Mouse (Mus musculus): ENCODE data around the gene Mtrex. TPM values are rescaled to one million over a fixed set of nuclear protein-coding genes. Genes with fewer than 3 reads are reported as not detected.

The Mtrex gene
- polyA plus RNA-seq, 1 experiment from 2014 or later: 42.2 TPM

DNA sequence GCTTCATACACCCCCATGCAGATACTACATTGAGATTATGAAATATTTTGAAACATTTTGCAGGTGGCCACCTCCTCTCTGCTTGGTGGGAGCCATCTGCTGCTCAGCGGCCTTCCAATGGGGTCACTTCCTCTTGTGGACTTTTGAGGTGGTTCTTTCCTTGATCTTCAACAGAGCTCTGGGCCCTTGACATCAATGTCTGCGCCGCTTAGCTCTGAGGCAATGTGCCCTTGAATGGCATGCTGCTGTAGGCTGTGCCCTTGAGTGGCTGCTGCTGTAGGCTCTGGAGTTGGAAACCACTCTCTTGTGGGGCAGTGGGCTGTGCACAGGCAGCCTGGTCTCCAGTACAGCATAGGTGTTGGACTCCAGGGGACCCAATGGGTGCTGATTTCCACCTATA, 81.3 kb downstream of the Mtrex start:
- H3K4me3 ChIP-seq: no peak overlapping the region
- WGBS: 92% methylated on average over 3 of the region's 3 CpGs
- no peak for ATAC-seq (ENCODE audit: extremely low read depth, insufficient number of reproducible peaks, low FRiP score, low TSS enrichment)

GRCm38 (mm10) chr13:112840241-112841087, 86.7 kb downstream of the Mtrex start:
- 81% methylated on average over 16 of the region's 16 CpGs for WGBS
- H3K27me3 ChIP-seq (replicated peaks): no peaks in the 10 kb centered on the region
- no peak for ATAC-seq (ENCODE audit: extremely low read depth, insufficient number of reproducible peaks, low FRiP score, low TSS enrichment)
- no peak overlapping the region for H3K4me2 ChIP-seq
- peaks cover 30% of the 10 kb centered on the region for H3K36me3 ChIP-seq
- H3K9me3 ChIP-seq: peaks cover 14% of the 10 kb centered on the region; the same call in 1 of the 2 replicates
- H3K9ac ChIP-seq: no peak overlapping the region
- H3K4me3 ChIP-seq: no peak overlapping the region
- H3K27ac ChIP-seq (replicated peaks): no peak overlapping the region
- H3K4me1 ChIP-seq: no peaks in the 10 kb centered on the region

More for the DNA sequence above, 81.3 kb downstream of the Mtrex start:
- H3K4me1 ChIP-seq: no peaks in the 10 kb centered on the region
- H3K9ac ChIP-seq: no peak overlapping the region
- H3K9me3 ChIP-seq: peaks cover 15% of the 10 kb centered on the region; the same call in 1 of the 2 replicates
- no peak overlapping the region for H3K4me2 ChIP-seq
- peaks cover 45% of the 10 kb centered on the region for H3K36me3 ChIP-seq
- no peaks in the 10 kb centered on the region for H3K27me3 ChIP-seq (replicated peaks)
- no peak overlapping the region for H3K27ac ChIP-seq (replicated peaks)

- Histone ChIP-seq H3K9me3 (0 out of 2 replicates have a peak, but pooled peaks cover 5% of the 10 kb centered on the region), H3K4me1 (peaks cover 9% of the 10 kb centered on the region; the same call in 1 of the 2 replicates), H3K27ac (replicated peaks) (no peak overlapping the region), H3K4me2 (no peak overlapping the region), H3K9ac (no peak overlapping the region), H3K27me3 (replicated peaks) (no peaks in the 10 kb centered on the region), H3K36me3 (peaks cover 17% of the 10 kb centered on the region), H3K4me3 (no peak overlapping the region)
- ATAC-seq (ENCODE audit: extremely low read depth, insufficient number of reproducible peaks, low FRiP score, low TSS enrichment): no peak
- WGBS: 82% methylated on average over 6 of the region's 6 CpGs
Observed at GRCm38 (mm10) chr13:112838562-112839232, 88.5 kb downstream of the Mtrex start.

- no peak overlapping the region for H3K4me3 ChIP-seq
- 76% methylated on average over 9 of the region's 9 CpGs for WGBS
- ATAC-seq (ENCODE audit: extremely low read depth, insufficient number of reproducible peaks, low FRiP score, low TSS enrichment): no peak
Observed at GRCm38 (mm10) chr13:112837621-112838155, 89.5 kb downstream of the Mtrex start.

DNA sequence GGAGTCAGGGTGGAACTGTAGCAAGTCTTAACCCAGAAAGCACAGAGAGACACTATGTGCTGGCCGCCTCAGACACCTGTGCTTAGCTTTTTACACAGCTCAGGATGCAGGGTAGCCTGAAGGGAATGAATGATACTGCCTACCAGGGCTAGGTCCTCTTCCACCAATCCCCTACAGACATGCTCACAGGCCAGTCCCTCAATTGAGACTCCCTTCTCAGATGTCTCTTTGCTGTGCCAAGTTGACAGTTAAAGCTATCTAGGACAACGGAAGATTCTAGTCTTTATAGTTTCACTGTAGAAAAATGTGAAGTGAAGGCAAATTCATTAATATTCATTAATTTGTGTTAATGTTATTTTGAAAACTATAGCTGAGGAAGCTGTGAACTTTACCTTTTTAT, 90.2 kb downstream of the Mtrex start:
- H3K9ac ChIP-seq: no peak overlapping the region
- no peak overlapping the region for H3K27ac ChIP-seq (replicated peaks)
- H3K36me3 ChIP-seq: no peaks in the 10 kb centered on the region; the same call in 1 of the 2 replicates
- no peaks in the 10 kb centered on the region for H3K27me3 ChIP-seq (replicated peaks)
- no peak overlapping the region for H3K4me3 ChIP-seq
- ATAC-seq (ENCODE audit: extremely low read depth, insufficient number of reproducible peaks, low FRiP score, low TSS enrichment): no peak
- no peak overlapping the region for H3K4me2 ChIP-seq
- 89% methylated on average over 2 of the region's 2 CpGs for WGBS
- no peaks in the 10 kb centered on the region for H3K9me3 ChIP-seq
- H3K4me1 ChIP-seq: peaks cover 16% of the 10 kb centered on the region; the same call in 1 of the 2 replicates

More at GRCm38 (mm10) chr13:112837621-112838155, 89.5 kb downstream of the Mtrex start:
- H3K36me3 ChIP-seq: peaks cover 6% of the 10 kb centered on the region
- no peaks in the 10 kb centered on the region for H3K9me3 ChIP-seq
- H3K27me3 ChIP-seq (replicated peaks): no peaks in the 10 kb centered on the region
- no peak overlapping the region for H3K9ac ChIP-seq
- H3K27ac ChIP-seq (replicated peaks): no peak overlapping the region
- H3K4me2 ChIP-seq: no peak overlapping the region
- peaks cover 16% of the 10 kb centered on the region; the same call in 1 of the 2 replicates for H3K4me1 ChIP-seq

GRCm38 (mm10) chr13:112835113-112835512, 92.1 kb downstream of the Mtrex start:
- Histone ChIP-seq H3K9ac (peak overlapping the region; percentile 65; the same call in 1 of the 2 replicates), H3K27me3 (replicated peaks) (no peaks in the 10 kb centered on the region), H3K4me2 (peak overlapping the region; percentile 59), H3K9me3 (no peaks in the 10 kb centered on the region), H3K36me3 (no peaks in the 10 kb centered on the region), H3K4me1 (peaks cover 16% of the 10 kb centered on the region; the same call in 1 of the 2 replicates), H3K4me3 (peak overlapping the region; percentile 30), H3K27ac (replicated peaks) (peak overlapping the region; percentile 61)
- 31% methylated on average over 12 of the region's 12 CpGs for WGBS
- no peak for ATAC-seq (ENCODE audit: extremely low read depth, insufficient number of reproducible peaks, low FRiP score, low TSS enrichment)

DNA sequence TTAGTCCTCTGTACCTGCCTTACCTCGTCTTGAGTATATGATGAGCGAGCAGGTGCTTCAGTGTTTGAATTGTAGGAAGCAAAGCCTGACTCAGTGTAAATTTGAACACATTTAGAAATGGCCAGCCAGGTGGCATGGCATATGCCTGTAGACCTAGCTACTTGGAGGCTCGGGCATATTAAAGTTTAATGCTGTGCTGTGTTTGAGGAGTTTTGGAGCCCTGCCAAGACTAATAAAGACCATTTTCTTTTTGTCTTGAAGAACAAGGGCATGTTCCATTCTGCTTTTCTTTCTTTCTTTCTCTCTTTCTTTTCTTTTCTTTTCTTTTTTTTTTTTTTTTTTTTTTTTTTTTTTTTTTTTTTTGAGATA, 93.3 kb downstream of the Mtrex start:
- Histone ChIP-seq H3K4me2 (no peak overlapping the region), H3K9me3 (no peaks in the 10 kb centered on the region), H3K27me3 (replicated peaks) (no peaks in the 10 kb centered on the region), H3K9ac (no peak overlapping the region), H3K27ac (replicated peaks) (no peak overlapping the region), H3K36me3 (no peaks in the 10 kb centered on the region), H3K4me3 (no peak overlapping the region), H3K4me1 (peaks cover 16% of the 10 kb centered on the region; the same call in 1 of the 2 replicates)
- 63% methylated on average over 3 of the region's 3 CpGs for WGBS
- no peak for ATAC-seq (ENCODE audit: extremely low read depth, insufficient number of reproducible peaks, low FRiP score, low TSS enrichment)

DNA sequence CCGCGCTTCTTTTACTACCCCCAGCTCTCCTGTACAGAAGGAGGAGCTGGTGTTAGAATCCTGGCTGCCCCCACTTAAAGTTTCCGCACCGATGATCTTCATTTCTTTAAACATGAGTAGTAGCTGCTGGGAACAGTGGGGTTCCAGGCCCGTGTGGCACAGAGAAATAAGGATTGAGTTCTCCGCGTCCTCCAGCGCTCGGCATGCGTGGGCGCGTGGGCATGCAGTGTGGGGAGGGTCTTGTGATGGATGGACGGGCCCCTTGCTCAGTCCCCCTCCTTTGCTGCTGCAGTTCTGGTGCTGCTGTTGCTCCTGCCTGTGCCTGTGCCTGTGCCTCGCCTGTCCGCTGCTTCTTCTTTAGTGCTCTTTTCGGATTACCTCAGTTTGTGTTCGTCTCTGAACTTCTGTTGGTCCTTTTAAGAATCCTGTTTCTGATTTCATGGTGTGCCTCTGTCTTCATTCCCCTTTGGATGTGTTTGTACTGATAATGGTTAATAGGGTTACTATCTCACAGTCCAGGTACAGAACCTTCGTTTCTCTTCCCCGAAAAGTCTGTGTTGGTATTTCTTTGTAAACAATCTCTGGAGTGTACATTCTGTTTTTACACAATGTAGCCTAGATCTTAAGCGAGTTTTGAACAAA, 93.8 kb downstream of the Mtrex start:
- ATAC-seq (ENCODE audit: extremely low read depth, insufficient number of reproducible peaks, low FRiP score, low TSS enrichment): no peak
- H3K9me3 ChIP-seq: no peaks in the 10 kb centered on the region
- peaks cover 16% of the 10 kb centered on the region; the same call in 1 of the 2 replicates for H3K4me1 ChIP-seq
- no peak overlapping the region for H3K4me2 ChIP-seq
- 77% methylated on average over 20 of the region's 20 CpGs for WGBS
- no peak overlapping the region for H3K9ac ChIP-seq
- H3K36me3 ChIP-seq: no peaks in the 10 kb centered on the region
- no peaks in the 10 kb centered on the region for H3K27me3 ChIP-seq (replicated peaks)
- H3K4me3 ChIP-seq: no peak overlapping the region
- H3K27ac ChIP-seq (replicated peaks): no peak overlapping the region

DNA sequence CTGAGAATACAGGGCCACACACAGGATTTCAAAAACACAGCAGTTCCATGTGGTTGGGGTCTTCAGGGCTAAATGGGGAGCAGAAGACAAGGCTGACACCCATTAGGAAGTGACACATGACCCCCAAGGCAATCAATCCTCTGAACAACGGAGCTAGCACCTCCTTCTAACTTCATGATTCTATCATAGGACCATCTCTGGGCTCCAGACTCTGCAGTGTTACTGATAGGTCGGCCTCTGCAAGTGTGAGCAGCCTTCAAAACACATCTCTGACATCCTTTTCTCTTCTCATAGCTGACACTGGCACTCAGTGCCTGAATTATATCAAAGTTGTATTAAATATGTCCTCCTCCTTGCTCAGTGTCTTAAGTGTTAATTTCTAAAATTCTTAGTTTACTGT, 94.6 kb downstream of the Mtrex start:
- WGBS: 35% methylated on average over 2 of the region's 2 CpGs
- no peak for ATAC-seq (ENCODE audit: extremely low read depth, insufficient number of reproducible peaks, low FRiP score, low TSS enrichment)
- no peaks in the 10 kb centered on the region for H3K9me3 ChIP-seq

GRCm38 (mm10) chr13:112829619-112830018, 97.6 kb downstream of the Mtrex start:
- 88% methylated on average over 2 of the region's 2 CpGs for WGBS
- Histone ChIP-seq H3K36me3 (no peaks in the 10 kb centered on the region), H3K4me2 (no peak overlapping the region), H3K4me1 (0 out of 2 replicates have a peak, but pooled peaks cover 8% of the 10 kb centered on the region), H3K27me3 (replicated peaks) (no peaks in the 10 kb centered on the region), H3K4me3 (no peak overlapping the region), H3K9ac (no peak overlapping the region), H3K9me3 (no peaks in the 10 kb centered on the region), H3K27ac (replicated peaks) (no peak overlapping the region)
- no peak for ATAC-seq (ENCODE audit: extremely low read depth, insufficient number of reproducible peaks, low FRiP score, low TSS enrichment)

More for the DNA sequence above, 94.6 kb downstream of the Mtrex start:
- Histone ChIP-seq H3K4me2 (no peak overlapping the region), H3K4me1 (peaks cover 16% of the 10 kb centered on the region; the same call in 1 of the 2 replicates), H3K27ac (replicated peaks) (no peak overlapping the region), H3K27me3 (replicated peaks) (no peaks in the 10 kb centered on the region), H3K9ac (no peak overlapping the region), H3K36me3 (no peaks in the 10 kb centered on the region), H3K4me3 (no peak overlapping the region)

DNA sequence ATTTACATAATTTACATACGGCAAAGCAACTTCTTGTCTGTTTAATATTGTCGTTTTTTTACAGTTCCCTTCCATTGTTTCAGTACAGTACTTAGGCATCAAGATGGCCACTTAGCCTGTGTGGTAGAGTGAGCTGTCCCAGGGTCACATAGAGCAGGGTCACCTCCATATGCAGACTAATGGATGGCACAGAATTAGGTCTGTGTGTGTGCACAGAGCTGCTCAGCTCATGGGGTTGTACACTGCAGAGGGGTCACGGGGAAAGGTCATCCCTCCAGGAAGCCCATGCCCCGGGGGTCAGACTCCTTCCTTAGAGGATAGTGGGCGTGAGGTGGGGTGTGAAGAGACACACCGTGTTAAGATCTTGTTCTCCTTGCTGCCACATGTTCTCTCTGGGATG, 101.7 kb downstream of the Mtrex start:
- no peak for ATAC-seq (ENCODE audit: extremely low read depth, insufficient number of reproducible peaks, low FRiP score, low TSS enrichment)
- H3K4me2 ChIP-seq: no peak overlapping the region
- no peak overlapping the region for H3K27ac ChIP-seq (replicated peaks)
- no peaks in the 10 kb centered on the region for H3K9me3 ChIP-seq
- H3K9ac ChIP-seq: no peak overlapping the region
- H3K4me1 ChIP-seq: peaks cover 14% of the 10 kb centered on the region
- no peaks in the 10 kb centered on the region for H3K36me3 ChIP-seq
- H3K27me3 ChIP-seq (replicated peaks): no peaks in the 10 kb centered on the region
- 65% methylated on average over 6 of the region's 6 CpGs for WGBS
- no peak overlapping the region for H3K4me3 ChIP-seq
